Mouse (Mus musculus) embryonic facial prominence, embryonic 14.5 days (tissue): ENCODE results near the gene Kxd1. TPM values are rescaled to one million over a fixed set of nuclear protein-coding genes. Genes with fewer than 3 reads are reported as not detected.

ENCODE experiments used
- ATAC-seq: fragments of 200-750 bp; cut with Nextera tagmentation; 2 replicates; pipeline ENCODE4 v1.8.0; 2017; ENCODE audit warnings: low read depth, moderate number of reproducible peaks, moderate TSS enrichment
- DNase-seq: peaks from one replicate; pipeline ENCODE4 v3.0.0-alpha.2; 2015; ENCODE audit warnings: low spot score
- H3K27ac ChIP-seq: fragments of 300-500 bp; sonication (generic); replicated peaks from 2 replicates; pipeline ENCODE4 v1.5.1; 2014; ENCODE audit warnings: low read depth, mild to moderate bottlenecking, low read length, moderate library complexity
- H3K27me3 ChIP-seq: fragments of 300-500 bp; sonication (generic); replicated peaks from 2 replicates; pipeline ENCODE4 v1.6.1; 2014; ENCODE audit warnings: low read length; ENCODE audit not compliant: control insufficient read depth, insufficient read depth
- H3K36me3 ChIP-seq: fragments of 300-500 bp; sonication (generic); 2 replicates; pipeline ENCODE4 v1.6.1; 2014; ENCODE audit warnings: low read length, mixed read lengths; ENCODE audit not compliant: control insufficient read depth, insufficient read depth
- H3K4me1 ChIP-seq: fragments of 300-500 bp; sonication (generic); 2 replicates; pipeline ENCODE4 v1.6.1; 2014; ENCODE audit warnings: antibody characterized with exemption, low read length; ENCODE audit not compliant: control insufficient read depth, insufficient read depth
- H3K4me2 ChIP-seq: fragments of 300-500 bp; sonication (generic); 2 replicates; pipeline ENCODE4 v1.6.1; 2014; ENCODE audit warnings: low read depth, mild to moderate bottlenecking, low read length, moderate library complexity, mixed read lengths
- H3K4me3 ChIP-seq: fragments of 300-500 bp; sonication (generic); 2 replicates; pipeline ENCODE4 v1.5.1; 2014; ENCODE audit warnings: low read depth, mild to moderate bottlenecking, low read length
- H3K9ac ChIP-seq: fragments of 300-500 bp; sonication (generic); 2 replicates; pipeline ENCODE4 v1.6.1; 2014; ENCODE audit warnings: low read depth, mild to moderate bottlenecking, low read length, moderate library complexity, mixed read lengths
- H3K9me3 ChIP-seq: fragments of 300-500 bp; sonication (generic); 2 replicates; pipeline ENCODE4 v1.6.1; 2016; ENCODE audit warnings: low read length; ENCODE audit not compliant: control insufficient read depth
- WGBS: fragments of 180-500 bp; shearing (Covaris S2); extraction: QIAGEN DNeasy Blood & Tissue Kit; methylation state at CpG from one replicate; pipeline ENCODE4 v1.1.7; 2014; 5-methylcytosine and 5-hydroxymethylcytosine counted together
- polyA plus RNA-seq: library from polyadenylated mRNA; unstranded; fragments of >200 nt; fragmentation: Nextera tagmentation; extraction: Ambion mirVana; gene quantifications from 2 replicates; pipeline ENCODE4 v1.2.1, GENCODE M21; 2014

Kxd1 gene
- polyA plus RNA-seq, 1 experiment from 2014 or later, result 51.0 TPM

DNA sequence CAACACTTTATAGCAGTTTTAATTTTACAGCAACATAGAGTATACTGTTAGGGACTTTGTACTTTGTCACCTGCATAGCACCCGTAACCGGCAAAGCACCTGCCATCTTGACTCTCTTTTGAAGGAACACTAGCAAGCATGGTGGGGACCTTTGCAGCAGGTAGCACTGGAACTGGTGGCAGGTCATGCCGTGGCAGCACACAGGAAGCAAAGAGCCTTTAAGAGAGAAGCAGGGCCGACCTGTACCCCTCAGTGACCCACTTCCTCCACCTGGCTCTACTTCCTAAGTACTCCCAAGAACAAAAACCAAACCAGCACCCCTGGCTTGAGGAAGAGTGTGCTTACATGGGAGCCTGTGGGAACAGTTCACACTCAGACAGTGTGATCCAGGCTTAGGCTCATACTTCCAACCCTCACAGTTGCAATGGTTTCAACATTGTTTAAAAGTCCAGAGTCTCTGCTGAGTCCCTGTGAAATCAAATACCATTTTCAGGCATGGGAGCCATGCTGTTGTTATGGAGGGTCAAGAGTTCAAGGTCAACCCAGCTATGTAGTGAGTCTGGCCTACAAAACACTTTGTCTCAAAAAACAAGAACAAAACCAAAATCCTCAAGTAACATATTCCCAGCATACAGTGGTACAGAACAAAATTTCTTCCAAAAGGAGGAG, 27.5 kb upstream of the Kxd1 start:
- DNase-seq, result no peak
- 94% methylated on average over 4 of the region's 4 CpGs for WGBS
- no peaks in the 10 kb centered on the region for H3K9me3 ChIP-seq
- H3K27me3 ChIP-seq, result no peaks in the 10 kb centered on the region
- no peak overlapping the region for H3K9ac ChIP-seq
- ATAC-seq, result no peak
- H3K27ac ChIP-seq, result no peak overlapping the region
- no peaks in the 10 kb centered on the region; the same call in 1 of the 2 replicates for H3K36me3 ChIP-seq
- H3K4me2 ChIP-seq, result no peak overlapping the region
- no peaks in the 10 kb centered on the region for H3K4me1 ChIP-seq
- no peak overlapping the region for H3K4me3 ChIP-seq

- Histone ChIP-seq H3K4me2 (no peak overlapping the region), H3K9ac (no peak overlapping the region), H3K4me3 (no peak overlapping the region), H3K9me3 (no peaks in the 10 kb centered on the region), H3K27ac (no peak overlapping the region), H3K36me3 (no peaks in the 10 kb centered on the region; the same call in 1 of the 2 replicates), H3K27me3 (no peaks in the 10 kb centered on the region), H3K4me1 (no peaks in the 10 kb centered on the region)
- DNase-seq (no peak), ATAC-seq (no peak)
These were observed 26.0 kb upstream of the Kxd1 start for GRCm38 (mm10) chr8:70553740-70554139.

DNA sequence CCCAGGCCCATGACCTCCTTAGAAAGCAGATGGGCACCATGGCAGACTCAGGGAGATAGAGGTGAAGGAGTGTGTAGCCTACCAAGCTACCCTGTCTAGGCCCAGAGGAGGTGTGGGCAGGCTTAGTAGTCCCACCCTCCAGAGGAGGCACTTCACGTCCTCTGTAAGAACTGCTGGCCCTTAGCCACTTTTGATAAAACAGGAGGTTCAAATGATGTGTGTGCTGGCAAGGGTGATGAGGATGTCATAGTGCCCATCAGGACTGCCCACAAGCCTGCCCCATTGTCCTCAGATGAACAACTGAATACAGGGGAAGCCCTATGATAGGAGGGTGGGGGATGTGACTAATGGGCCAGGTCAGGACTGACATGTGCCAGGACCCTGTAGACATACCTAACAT, 25.1 kb upstream of the Kxd1 start:
- DNase-seq (no peak), ATAC-seq (no peak)
- no peak overlapping the region for H3K9ac ChIP-seq
- 56% methylated on average over 1 of the region's 1 CpGs for WGBS
- no peak overlapping the region for H3K4me2 ChIP-seq
- H3K4me1 ChIP-seq, result no peaks in the 10 kb centered on the region
- no peak overlapping the region for H3K4me3 ChIP-seq
- H3K9me3 ChIP-seq, result no peaks in the 10 kb centered on the region
- H3K27me3 ChIP-seq, result no peaks in the 10 kb centered on the region
- H3K36me3 ChIP-seq, result no peaks in the 10 kb centered on the region; the same call in 1 of the 2 replicates
- no peak overlapping the region for H3K27ac ChIP-seq

DNA sequence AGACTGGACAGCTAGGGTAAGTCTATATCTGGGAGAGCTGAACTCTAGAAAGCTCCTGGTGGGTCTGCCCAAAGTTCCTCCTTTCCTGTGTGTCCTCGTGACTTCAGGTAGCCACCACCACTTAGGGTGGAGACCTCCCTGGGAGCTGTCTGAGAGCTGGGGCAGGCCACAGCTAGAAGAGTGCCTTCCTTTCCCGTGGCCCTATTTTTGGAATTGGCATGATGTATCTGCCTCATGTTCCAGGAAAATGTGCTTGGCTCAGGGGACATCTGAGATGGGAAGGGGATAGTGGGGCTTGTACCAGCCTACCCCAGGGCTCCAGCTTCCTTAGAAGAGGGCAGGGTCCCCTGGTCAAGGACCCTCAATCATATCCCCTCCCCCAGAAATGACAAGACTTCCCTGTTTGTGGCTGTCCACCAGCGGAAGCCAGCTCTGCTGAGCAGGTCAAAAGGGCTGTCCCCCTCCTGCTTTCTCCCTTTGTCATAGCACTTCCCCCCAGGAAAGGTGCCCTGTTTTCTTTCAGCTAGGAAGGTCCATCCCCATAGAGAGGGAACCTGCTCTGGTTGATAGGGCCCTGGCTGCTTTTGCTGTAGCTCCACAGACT, 23.9 kb upstream of the Kxd1 start:
- Histone ChIP-seq H3K27ac (no peak overlapping the region), H3K4me2 (no peak overlapping the region), H3K4me3 (no peak overlapping the region), H3K27me3 (no peaks in the 10 kb centered on the region), H3K36me3 (no peaks in the 10 kb centered on the region; the same call in 1 of the 2 replicates), H3K9ac (no peak overlapping the region), H3K9me3 (no peaks in the 10 kb centered on the region), H3K4me1 (no peaks in the 10 kb centered on the region)
- no peak for ATAC-seq
- 69% methylated on average over 3 of the region's 3 CpGs for WGBS
- DNase-seq, result no peak

DNA sequence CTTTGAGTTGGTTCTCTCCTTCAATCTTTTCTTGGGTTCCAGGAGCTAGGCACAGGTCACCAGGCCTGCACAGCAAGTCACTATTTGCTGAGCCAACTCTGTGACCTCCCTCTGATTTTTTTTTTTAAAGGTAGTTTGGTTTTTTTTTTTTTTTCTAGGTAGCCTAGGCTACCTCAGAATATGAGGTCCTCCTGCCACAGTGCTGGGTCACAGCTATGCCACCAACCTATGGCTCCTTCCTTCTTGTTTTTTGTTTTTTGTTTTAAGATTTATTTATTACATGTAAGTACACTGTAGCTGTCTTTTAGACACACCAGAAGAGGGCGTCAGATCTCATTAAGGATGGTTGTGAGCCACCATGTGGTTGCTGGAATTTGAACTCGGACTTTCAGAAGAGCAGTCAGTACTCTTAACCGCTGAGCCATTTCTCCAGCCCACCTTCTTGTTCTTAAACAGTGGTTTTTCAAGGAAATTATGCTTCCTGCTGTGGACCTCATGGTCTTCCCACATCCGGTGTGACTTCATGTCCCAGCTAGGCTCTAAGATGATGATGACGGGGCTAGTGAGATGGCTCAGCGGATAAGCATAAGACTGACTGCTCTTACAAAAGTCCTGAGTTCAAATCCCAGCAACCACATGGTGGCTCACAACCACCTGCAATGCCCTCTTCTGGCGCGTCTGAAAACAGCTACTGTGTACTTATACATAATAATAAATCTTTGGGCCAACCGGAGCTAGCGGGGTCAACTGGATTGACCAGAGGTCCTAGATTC, 21.8 kb upstream of the Kxd1 start:
- Histone ChIP-seq H3K9me3 (no peaks in the 10 kb centered on the region), H3K4me2 (no peak overlapping the region), H3K4me1 (no peaks in the 10 kb centered on the region), H3K27ac (no peak overlapping the region), H3K4me3 (no peak overlapping the region), H3K36me3 (no peaks in the 10 kb centered on the region), H3K9ac (no peak overlapping the region), H3K27me3 (no peaks in the 10 kb centered on the region)
- ATAC-seq (no peak), DNase-seq (no peak)
- 91% methylated on average over 10 of the region's 10 CpGs for WGBS

GRCm38 (mm10) chr8:70547762-70548161, 20.0 kb upstream of the Kxd1 start:
- DNase-seq (no peak), ATAC-seq (no peak)
- no peaks in the 10 kb centered on the region for H3K9me3 ChIP-seq
- H3K27ac ChIP-seq, result no peak overlapping the region
- WGBS, result 89% methylated on average over 6 of the region's 6 CpGs
- no peaks in the 10 kb centered on the region for H3K36me3 ChIP-seq
- no peak overlapping the region for H3K4me3 ChIP-seq
- no peaks in the 10 kb centered on the region for H3K4me1 ChIP-seq
- H3K9ac ChIP-seq, result no peak overlapping the region
- H3K27me3 ChIP-seq, result no peaks in the 10 kb centered on the region
- no peak overlapping the region for H3K4me2 ChIP-seq

DNA sequence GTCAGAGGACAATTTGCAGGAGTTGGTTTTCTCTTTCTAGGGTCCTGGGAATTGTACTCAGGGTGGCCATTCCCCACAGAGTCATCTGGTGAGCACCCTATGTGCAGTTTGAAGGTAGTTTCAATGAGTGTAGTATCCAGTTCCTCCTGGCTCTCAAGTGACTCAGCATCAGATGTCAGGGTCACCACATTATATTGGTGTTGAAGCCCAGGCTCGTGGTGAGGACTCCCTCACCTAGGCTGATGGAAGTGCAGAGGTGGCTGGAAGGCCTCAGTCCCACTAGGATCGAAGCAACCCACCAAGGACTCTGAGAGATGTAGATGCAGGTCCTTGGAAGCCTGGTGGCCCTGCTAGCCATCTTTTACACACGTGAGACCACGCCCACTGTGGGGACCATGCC, 18.7 kb upstream of the Kxd1 start:
- no peaks in the 10 kb centered on the region for H3K9me3 ChIP-seq
- no peaks in the 10 kb centered on the region for H3K36me3 ChIP-seq
- H3K27me3 ChIP-seq, result no peaks in the 10 kb centered on the region
- H3K27ac ChIP-seq, result no peak overlapping the region
- ATAC-seq, result no peak
- H3K9ac ChIP-seq, result no peak overlapping the region
- peaks cover 2% of the 10 kb centered on the region; the same call in 1 of the 2 replicates for H3K4me1 ChIP-seq
- no peak overlapping the region for H3K4me2 ChIP-seq
- DNase-seq, result no peak
- no peak overlapping the region for H3K4me3 ChIP-seq
- WGBS, result 84% methylated on average over 4 of the region's 4 CpGs

DNA sequence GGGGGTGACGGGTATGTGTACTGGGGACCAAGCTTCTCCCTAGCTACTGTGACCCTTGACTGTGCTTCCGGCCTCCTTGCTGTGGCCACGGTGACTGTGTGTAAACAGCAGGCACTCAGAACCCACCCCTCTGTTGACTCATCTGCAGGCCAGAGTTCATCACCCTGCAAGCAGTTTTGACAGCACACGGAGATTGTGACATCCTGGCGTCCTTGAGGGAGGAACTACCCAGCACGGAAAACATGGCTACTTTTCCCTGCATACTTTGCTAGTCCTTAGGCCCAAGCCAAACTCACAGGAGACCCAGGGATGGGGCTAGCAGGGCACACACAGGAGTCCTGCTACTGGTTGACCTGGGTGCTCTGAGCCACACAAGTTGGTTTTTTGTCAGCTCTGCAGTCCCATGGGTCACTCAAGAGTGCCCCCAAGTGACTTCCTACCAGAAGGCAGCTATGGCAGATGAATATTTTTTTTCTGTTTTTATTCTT, 16.5 kb upstream of the Kxd1 start:
- DNase-seq (no peak), ATAC-seq (no peak)
- H3K4me1 ChIP-seq, result peaks cover 14% of the 10 kb centered on the region
- no peak overlapping the region for H3K9ac ChIP-seq
- no peaks in the 10 kb centered on the region for H3K36me3 ChIP-seq
- H3K4me3 ChIP-seq, result no peak overlapping the region
- H3K27ac ChIP-seq, result no peak overlapping the region
- 69% methylated on average over 6 of the region's 6 CpGs for WGBS
- H3K27me3 ChIP-seq, result no peaks in the 10 kb centered on the region
- H3K4me2 ChIP-seq, result no peak overlapping the region
- no peaks in the 10 kb centered on the region for H3K9me3 ChIP-seq
